Mouse (Mus musculus) cerebellum, adult 11 months (tissue): ENCODE results near the gene D630045J12Rik.
A peak's percentile ranks its signal among the peaks of the same experiment; 100 is the strongest.

Experiments
- DNase-seq: peaks from one replicate; pipeline ENCODE4 v3.0.0; 2022

The D630045J12Rik gene

GRCm38 (mm10) chr6:38184791-38185190 is 69.0 kb downstream of the D630045J12Rik start:
- no peak for DNase-seq

GRCm38 (mm10) chr6:38181756-38182318 is 72.0 kb downstream of the D630045J12Rik start:
- no peak for DNase-seq

GRCm38 (mm10) chr6:38180669-38181068 is 73.1 kb downstream of the D630045J12Rik start:
- DNase-seq, result no peak

- DNase-seq, result no peak
These were observed 88.4 kb downstream of the D630045J12Rik start for GRCm38 (mm10) chr6:38165385-38165784.

- no peak for DNase-seq
These were observed 89.1 kb downstream of the D630045J12Rik start for GRCm38 (mm10) chr6:38164705-38165104.

GRCm38 (mm10) chr6:38162825-38163504 is 90.8 kb downstream of the D630045J12Rik start:
- no peak for DNase-seq

GRCm38 (mm10) chr6:38160556-38160955 is 93.3 kb downstream of the D630045J12Rik start:
- no peak for DNase-seq

GRCm38 (mm10) chr6:38160102-38160501 is 93.7 kb downstream of the D630045J12Rik start:
- peak; percentile 84 for DNase-seq

GRCm38 (mm10) chr6:38159576-38159975 is 94.2 kb downstream of the D630045J12Rik start:
- no peak for DNase-seq

- DNase-seq, result no peak
These were observed 95.9 kb downstream of the D630045J12Rik start for GRCm38 (mm10) chr6:38157925-38158324.

GRCm38 (mm10) chr6:38156204-38156603 is 97.6 kb downstream of the D630045J12Rik start:
- DNase-seq, result no peak

- DNase-seq, result no peak
These were observed 101.5 kb downstream of the D630045J12Rik start for GRCm38 (mm10) chr6:38152305-38152704.

GRCm38 (mm10) chr6:38149483-38149882 is 104.3 kb downstream of the D630045J12Rik start:
- no peak for DNase-seq

GRCm38 (mm10) chr6:38148626-38149025 is 105.2 kb downstream of the D630045J12Rik start:
- DNase-seq, result no peak

GRCm38 (mm10) chr6:38147301-38147700 is 106.5 kb downstream of the D630045J12Rik start:
- DNase-seq, result no peak

- DNase-seq, result no peak
These were observed 108.2 kb downstream of the D630045J12Rik start for GRCm38 (mm10) chr6:38145463-38146065.

- DNase-seq, result no peak
These were observed 109.4 kb downstream of the D630045J12Rik start for GRCm38 (mm10) chr6:38144161-38144998.

- no peak for DNase-seq
These were observed 113.4 kb downstream of the D630045J12Rik start for GRCm38 (mm10) chr6:38140402-38140801.

- DNase-seq, result no peak
These were observed 114.7 kb downstream of the D630045J12Rik start for GRCm38 (mm10) chr6:38139086-38139485.

- peak; percentile 63 for DNase-seq
These were observed 118.8 kb downstream of the D630045J12Rik start for GRCm38 (mm10) chr6:38134806-38135559.

- peak; percentile 60 for DNase-seq
These were observed 122.0 kb downstream of the D630045J12Rik start for GRCm38 (mm10) chr6:38131801-38132231.

- no peak for DNase-seq
These were observed 123.9 kb downstream of the D630045J12Rik start for GRCm38 (mm10) chr6:38129883-38130282.
